Mouse (Mus musculus): Measurements from ENCODE around the gene Smg5. TPM values are rescaled to one million over a fixed set of nuclear protein-coding genes. Genes with fewer than 3 reads are reported as not detected.

The Smg5 gene
- polyA plus RNA-seq, 1 experiment = 105 TPM

DNA sequence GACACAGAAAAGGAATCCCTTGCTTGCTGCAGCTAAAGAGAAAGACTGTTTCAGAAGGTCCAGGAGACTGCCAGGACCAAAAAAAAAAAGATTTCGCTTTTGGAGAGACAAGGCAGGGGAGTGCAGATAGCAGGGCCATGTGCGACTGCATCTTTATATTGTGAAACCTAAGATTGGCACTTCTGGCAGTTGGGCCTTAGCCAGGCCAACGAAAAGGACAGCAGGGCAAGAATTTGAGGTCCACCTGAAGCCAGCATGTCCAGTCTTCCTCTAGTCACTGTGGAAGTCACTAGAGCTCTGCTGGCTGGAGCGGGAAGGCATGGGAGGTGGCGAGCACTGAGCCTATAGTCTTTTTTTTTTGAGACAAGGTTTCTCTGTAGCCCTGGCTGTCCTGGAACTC lies 72.9 kb downstream of the Smg5 start:
- TF ChIP-seq CTCF (IDR thresholded peaks at IDR 0.05; ENCODE audit: control insufficient read depth, insufficient read depth, insufficient replicate concordance, low read depth, low read length) = no peak
- TF ChIP-seq POLR2A (IDR thresholded peaks at IDR 0.05; ENCODE audit: control insufficient read depth, low read depth, low read length) = no peak
- H3K36me3 ChIP-seq (ENCODE audit: control insufficient read depth, insufficient read depth, low read length) = no peaks in the 10 kb centered on the region; the same call in 1 of the 2 replicates
- H3K4me1 ChIP-seq (ENCODE audit: control insufficient read depth, insufficient read depth, low read length) = peaks cover 9% of the 10 kb centered on the region
- H3K27me3 ChIP-seq (ENCODE audit: control insufficient read depth, insufficient read depth, low read length) = no peaks in the 10 kb centered on the region
- no peak overlapping the region for H3K4me3 ChIP-seq (ENCODE audit: control insufficient read depth, low read depth, low read length)
- no peak overlapping the region for H3K27ac ChIP-seq (ENCODE audit: control insufficient read depth, insufficient read depth, low read depth, low read length)

DNA sequence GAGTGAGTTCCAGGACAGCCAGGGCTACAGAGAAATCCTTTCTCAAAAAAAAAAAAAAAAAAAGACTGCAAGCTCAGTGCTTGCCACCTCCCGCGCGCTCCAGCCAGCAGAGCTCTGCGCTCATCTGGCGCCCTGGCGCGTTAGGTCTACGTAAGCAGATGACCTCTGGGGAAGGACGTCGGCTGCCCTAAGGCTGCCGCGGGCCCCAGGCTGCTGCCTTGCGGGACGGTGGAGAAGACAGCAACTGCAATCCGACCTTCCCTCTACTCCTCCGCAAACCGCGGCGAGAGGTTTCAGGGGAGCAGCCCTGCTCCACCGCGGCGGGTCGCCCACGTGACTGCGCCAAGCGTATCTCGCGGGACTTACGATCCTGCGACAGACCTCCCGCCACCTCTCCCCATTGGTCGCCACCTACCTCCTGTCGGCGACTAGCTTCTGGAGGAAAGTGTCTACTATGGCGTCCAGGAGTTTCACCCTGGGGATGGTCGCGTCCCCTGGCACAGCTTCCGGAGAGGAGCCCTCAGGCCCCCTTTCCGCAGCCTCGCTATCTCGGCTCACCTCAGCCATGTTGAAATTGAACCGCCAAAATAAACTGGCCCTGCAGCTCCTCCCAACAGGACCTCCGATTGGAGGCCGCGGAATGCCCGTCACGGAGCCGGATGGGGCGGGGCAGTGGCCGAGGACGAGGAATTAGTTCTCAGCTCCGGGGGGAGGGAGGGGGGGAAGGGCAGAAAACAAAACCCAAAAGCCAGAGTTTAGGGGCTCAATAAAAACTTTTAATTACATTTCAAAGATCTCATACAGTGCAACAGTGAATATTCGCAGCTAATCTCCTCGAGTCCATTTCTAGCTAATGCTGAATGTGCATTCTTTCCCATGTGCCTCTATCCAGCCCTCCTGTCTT lies 73.9 kb downstream of the Smg5 start, which contains the start of gene Pmf1:
Gene Pmf1 (minus strand): TSS at position 591 of the 904 bp plus-strand sequence.
- Histone ChIP-seq H3K4me1 (ENCODE audit: control insufficient read depth, insufficient read depth, low read length) (peaks cover 9% of the 10 kb centered on the region), H3K36me3 (ENCODE audit: control insufficient read depth, insufficient read depth, low read length) (no peaks in the 10 kb centered on the region), H3K27me3 (ENCODE audit: control insufficient read depth, insufficient read depth, low read length) (no peaks in the 10 kb centered on the region), H3K4me3 (ENCODE audit: control insufficient read depth, low read depth, low read length) (peak within 1 kb of the TSS; percentile 96), H3K27ac (ENCODE audit: control insufficient read depth, insufficient read depth, low read depth, low read length) (peak within 1 kb of the TSS; percentile 96)
- TF ChIP-seq POLR2A (IDR thresholded peaks at IDR 0.05; ENCODE audit: control insufficient read depth, low read depth, low read length) = peak; percentile 88
- TF ChIP-seq CTCF (IDR thresholded peaks at IDR 0.05; ENCODE audit: control insufficient read depth, insufficient read depth, insufficient replicate concordance, low read depth, low read length) = no peak

DNA sequence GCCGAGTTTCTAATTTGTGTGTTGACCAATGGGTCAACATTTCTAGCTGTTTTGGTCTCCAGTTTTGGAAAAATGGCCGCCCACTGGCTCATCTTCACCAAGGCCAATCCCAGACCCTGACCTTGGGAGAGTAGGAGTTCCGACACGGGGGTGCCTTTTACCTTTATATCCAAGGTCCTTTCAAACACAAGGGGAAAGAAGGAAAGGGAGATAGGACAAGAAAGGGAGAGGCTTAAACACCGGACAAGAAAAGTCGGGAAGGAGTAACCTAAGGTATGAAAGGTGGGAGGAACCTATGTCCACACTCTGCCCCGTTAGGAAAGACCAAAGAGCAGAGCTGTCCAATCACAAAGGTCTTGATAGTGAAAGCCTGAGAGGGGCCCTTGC lies 74.6 kb downstream of the Smg5 start:
- Histone ChIP-seq H3K27ac (ENCODE audit: control insufficient read depth, insufficient read depth, low read depth, low read length) (peak overlapping the region; percentile 54), H3K27me3 (ENCODE audit: control insufficient read depth, insufficient read depth, low read length) (no peaks in the 10 kb centered on the region), H3K36me3 (ENCODE audit: control insufficient read depth, insufficient read depth, low read length) (no peaks in the 10 kb centered on the region), H3K4me1 (ENCODE audit: control insufficient read depth, insufficient read depth, low read length) (peaks cover 9% of the 10 kb centered on the region), H3K4me3 (ENCODE audit: control insufficient read depth, low read depth, low read length) (peak overlapping the region; percentile 61)
- TF ChIP-seq POLR2A (IDR thresholded peaks at IDR 0.05; ENCODE audit: control insufficient read depth, low read depth, low read length) (no peak), CTCF (IDR thresholded peaks at IDR 0.05; ENCODE audit: control insufficient read depth, insufficient read depth, insufficient replicate concordance, low read depth, low read length) (no peak)

DNA sequence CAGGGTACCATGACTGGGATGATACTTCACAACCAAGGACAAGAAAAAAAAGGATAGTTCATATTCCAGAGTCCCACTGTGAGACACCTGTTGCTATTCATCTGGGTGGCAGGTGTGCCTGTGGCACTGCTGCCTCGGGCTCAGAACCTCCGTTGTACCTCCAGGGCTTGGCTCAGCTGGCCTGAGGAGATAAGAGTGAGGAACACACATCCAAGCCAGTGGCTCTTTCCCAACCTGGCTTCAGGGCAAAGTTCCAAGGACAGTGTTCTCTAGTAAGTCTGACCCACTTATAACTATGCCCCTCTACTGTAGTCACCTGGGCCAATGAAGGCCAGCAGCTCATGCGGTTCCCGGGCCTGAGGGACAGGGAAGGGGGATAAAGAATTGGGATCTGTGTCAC lies 75.6 kb downstream of the Smg5 start:
- no peaks in the 10 kb centered on the region for H3K36me3 ChIP-seq (ENCODE audit: control insufficient read depth, insufficient read depth, low read length)
- no peaks in the 10 kb centered on the region for H3K27me3 ChIP-seq (ENCODE audit: control insufficient read depth, insufficient read depth, low read length)
- no peak overlapping the region for H3K4me3 ChIP-seq (ENCODE audit: control insufficient read depth, low read depth, low read length)
- no peak for TF ChIP-seq POLR2A (IDR thresholded peaks at IDR 0.05; ENCODE audit: control insufficient read depth, low read depth, low read length)
- no peak for TF ChIP-seq CTCF (IDR thresholded peaks at IDR 0.05; ENCODE audit: control insufficient read depth, insufficient read depth, insufficient replicate concordance, low read depth, low read length)
- peaks cover 9% of the 10 kb centered on the region for H3K4me1 ChIP-seq (ENCODE audit: control insufficient read depth, insufficient read depth, low read length)
- no peak overlapping the region for H3K27ac ChIP-seq (ENCODE audit: control insufficient read depth, insufficient read depth, low read depth, low read length)

Other genes with a start within 250 kb of the Smg5 start
- 16.0 and 17.6 TPM in 2 replicates for gene Mef2d, start 193.9 kb upstream of the Smg5 start, polyA plus RNA-seq (2012; rRNA removed)
- gene Rhbg, start 81.6 kb upstream of the Smg5 start, polyA plus RNA-seq (2012; rRNA removed) = 3.3 and 3.9 TPM in 2 replicates
- gene Gm38392, start 49.0 kb upstream of the Smg5 start, polyA plus RNA-seq (2012; rRNA removed) = 2.2 and 2.8 TPM in 2 replicates
- gene Tsacc, start 39.3 kb upstream of the Smg5 start, polyA plus RNA-seq (2012; rRNA removed) = 654 and 688 TPM in 2 replicates
- 342 and 349 TPM in 2 replicates for gene Cct3, start 39.1 kb upstream of the Smg5 start, polyA plus RNA-seq (2012; rRNA removed)
- 21.7 and 22.5 TPM in 2 replicates for gene Glmp, start 11.2 kb upstream of the Smg5 start, polyA plus RNA-seq (2012; rRNA removed)
- gene Tmem79, start 112 bp upstream of the Smg5 start, polyA plus RNA-seq (2012; rRNA removed) = 9.5 TPM in 2 replicates
- gene Paqr6, start 28.3 kb downstream of the Smg5 start, polyA plus RNA-seq (2012; rRNA removed) = 6.2 and 6.4 TPM in 2 replicates
- gene Bglap3, start 36.5 kb downstream of the Smg5 start, polyA plus RNA-seq (2012; rRNA removed) = 1.7 TPM in 1 of 2 replicates, not detected in the other
- gene Bglap2, start 42.4 kb downstream of the Smg5 start, polyA plus RNA-seq (2012; rRNA removed) = 0.31 and 0.42 TPM in 2 replicates
- not detected in 2 replicates for gene Bglap, start 48.2 kb downstream of the Smg5 start, polyA plus RNA-seq (2012; rRNA removed)
- 27.5 and 27.9 TPM in 2 replicates for gene Pmf1, start 74.1 kb downstream of the Smg5 start, polyA plus RNA-seq (2012; rRNA removed)
- 12.2 and 12.7 TPM in 2 replicates for gene Slc25a44, start 88.9 kb downstream of the Smg5 start, polyA plus RNA-seq (2012; rRNA removed)
- gene Sema4a, start 124.9 kb downstream of the Smg5 start, polyA plus RNA-seq (2012; rRNA removed) = 58.9 and 66.2 TPM in 2 replicates
- gene Lmna, start 173.7 kb downstream of the Smg5 start, polyA plus RNA-seq (2012; rRNA removed) = 14.4 and 16.7 TPM in 2 replicates
- gene Mex3a, start 196.1 kb downstream of the Smg5 start, polyA plus RNA-seq (2012; rRNA removed) = 1.4 and 1.5 TPM in 2 replicates
- gene Rab25, start 212.0 kb downstream of the Smg5 start, polyA plus RNA-seq (2012; rRNA removed) = 0.10 and 1.9 TPM in 2 replicates
- gene Lamtor2, start 216.8 kb downstream of the Smg5 start, polyA plus RNA-seq (2012; rRNA removed) = 46.9 and 53.9 TPM in 2 replicates
- gene Ubqln4, start 217.5 kb downstream of the Smg5 start, polyA plus RNA-seq (2012; rRNA removed) = 51.4 and 55.3 TPM in 2 replicates
- 128 and 161 TPM in 2 replicates for gene Ssr2, start 239.6 kb downstream of the Smg5 start, polyA plus RNA-seq (2012; rRNA removed)

Data from testis, adult 2 months (tissue).